Mouse (Mus musculus) heart, postnatal 0 days (tissue): ENCODE data around the gene Sem1. TPM values are rescaled to one million over a fixed set of nuclear protein-coding genes. Genes with fewer than 3 reads are reported as not detected.
A peak's percentile ranks its signal among the peaks of the same experiment; 100 is the strongest.

Source experiments
- ATAC-seq: fragments of 200-750 bp; cut with Nextera tagmentation; 2 replicates; pipeline ENCODE4 v1.8.0; 2017; ENCODE audit warnings: low read depth, moderate number of reproducible peaks, moderate library complexity; ENCODE audit not compliant: insufficient read depth
- DNase-seq: peaks from one replicate; pipeline ENCODE4 v3.0.0-alpha.2; 2016; ENCODE audit warnings: low spot score
- H3K27ac ChIP-seq: fragments of 300-500 bp; sonication (generic); 2 replicates; pipeline ENCODE4 v1.5.1; 2014; ENCODE audit warnings: low read depth, mild to moderate bottlenecking
- H3K27me3 ChIP-seq: fragments of 300-500 bp; sonication (generic); 2 replicates; pipeline ENCODE4 v1.6.1; 2014; ENCODE audit warnings: low read length, mixed read lengths; ENCODE audit not compliant: control insufficient read depth, insufficient read depth
- H3K36me3 ChIP-seq: fragments of 300-500 bp; sonication (generic); replicated peaks from 2 replicates; pipeline ENCODE4 v1.6.1; 2014; ENCODE audit warnings: low read length, mixed read lengths; ENCODE audit not compliant: control insufficient read depth, insufficient read depth
- H3K4me1 ChIP-seq: fragments of 300-500 bp; sonication (generic); 2 replicates; pipeline ENCODE4 v1.6.1; 2014; ENCODE audit warnings: antibody characterized with exemption; ENCODE audit not compliant: control insufficient read depth, insufficient read depth
- H3K4me2 ChIP-seq: fragments of 300-500 bp; sonication (generic); 2 replicates; pipeline ENCODE4 v1.6.1; 2014; ENCODE audit warnings: low read depth, mild to moderate bottlenecking, low read length, moderate library complexity
- H3K4me3 ChIP-seq: fragments of 300-500 bp; sonication (generic); 2 replicates; pipeline ENCODE4 v1.5.1; 2014; ENCODE audit warnings: low read depth, low read length
- H3K9ac ChIP-seq: fragments of 300-500 bp; sonication (generic); replicated peaks from 2 replicates; pipeline ENCODE4 v1.6.1; 2014; ENCODE audit warnings: low read depth, low read length, mixed read lengths
- H3K9me3 ChIP-seq: fragments of 300-500 bp; sonication (generic); replicated peaks from 2 replicates; pipeline ENCODE4 v1.6.1; 2016; ENCODE audit warnings: low read length; ENCODE audit not compliant: control insufficient read depth
- CTCF ChIP-seq: IDR thresholded peaks from 2 replicates; pipeline ENCODE4 v1.5.1; 2016; ENCODE audit warnings: antibody characterized with exemption, control low read depth, low read depth
- EP300 ChIP-seq: IDR thresholded peaks from 2 replicates; pipeline ENCODE4 v1.6.1; 2016; ENCODE audit warnings: antibody characterized with exemption, low read depth
- WGBS: fragments of 180-500 bp; shearing (Covaris S2); extraction: QIAGEN DNeasy Blood & Tissue Kit; methylation state at CpG from one replicate; pipeline ENCODE4 v1.1.7; 2014; 5-methylcytosine and 5-hydroxymethylcytosine counted together
- polyA plus RNA-seq: library from polyadenylated mRNA; unstranded; fragments of >200 nt; fragmentation: Nextera tagmentation; extraction: Ambion mirVana; gene quantifications from 2 replicates; pipeline ENCODE4 v1.2.1, GENCODE M21; 2015
- total RNA-seq: library from RNA; depleted of rRNA; stranded (reverse); fragments of >200 nt; gene quantifications from 2 replicates; pipeline ENCODE4 v1.2.3, GENCODE M21; 2014; ENCODE audit warnings: low replicate concordance

Sem1 gene
- total and polyA plus RNA-seq, 2 experiments from 2014 or later = 84.3 to 272 TPM

DNA sequence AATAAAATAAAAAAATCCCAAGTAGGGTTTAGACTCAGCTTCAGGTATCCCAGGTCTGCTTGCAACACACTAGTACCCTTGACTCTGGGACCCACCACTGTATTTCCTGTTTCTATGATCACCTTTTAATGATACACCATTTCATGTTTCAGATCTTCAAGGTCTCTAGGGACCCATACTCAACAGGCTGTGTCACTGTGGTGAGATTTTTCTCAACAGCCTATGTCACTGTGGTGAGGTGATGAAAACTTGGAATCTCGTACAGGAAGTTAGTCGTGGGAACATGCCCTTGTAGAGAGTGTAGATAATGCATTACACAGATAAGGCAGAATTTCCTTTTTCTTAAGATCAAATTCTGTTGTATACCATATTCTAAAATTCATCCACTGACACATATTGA, 3.4 kb upstream of the Sem1 start:
- Histone ChIP-seq H3K4me3 (no peak overlapping the region), H3K9ac (no peak overlapping the region), H3K4me2 (no peak overlapping the region), H3K27ac (no peak overlapping the region), H3K36me3 (no peaks in the 10 kb centered on the region), H3K4me1 (peaks cover 11% of the 10 kb centered on the region), H3K9me3 (no peaks in the 10 kb centered on the region), H3K27me3 (no peaks in the 10 kb centered on the region)
- ATAC-seq = no peak
- DNase-seq = no peak
- WGBS = 24% methylated on average over 2 of the region's 2 CpGs
- TF ChIP-seq CTCF (no peak), EP300 (no peak)

DNA sequence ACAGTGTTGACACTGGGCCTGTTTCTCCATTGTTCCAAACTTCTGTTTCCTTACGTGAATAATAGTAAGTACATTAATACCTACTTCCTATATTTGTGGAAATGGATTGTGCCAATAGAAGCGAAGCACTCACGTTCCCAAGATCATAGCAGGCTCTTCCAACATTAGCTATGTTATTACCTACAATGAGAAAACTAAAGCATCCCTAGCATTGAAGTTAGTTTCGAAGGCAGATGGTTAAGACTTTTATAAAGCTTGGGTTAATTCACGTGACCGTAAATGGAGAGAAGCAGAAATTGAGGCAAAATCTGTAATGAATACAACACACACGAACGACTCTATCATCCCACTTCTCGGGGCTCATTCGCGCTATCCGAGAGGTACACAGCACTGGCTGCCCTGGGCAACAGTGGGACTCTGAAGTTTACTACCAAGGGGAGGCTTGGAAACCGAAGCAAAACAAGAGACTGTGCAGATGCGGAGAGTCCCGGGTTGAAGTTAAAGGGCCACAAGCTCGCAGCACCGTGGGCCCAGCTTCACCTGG, 650 bp downstream of the Sem1 start:
- no peak for TF ChIP-seq CTCF
- no peak for TF ChIP-seq EP300
- 2% methylated on average over 17 of the region's 17 CpGs for WGBS
- DNase-seq (peak; percentile 21), ATAC-seq (peak; percentile 71)
- peaks cover 18% of the 10 kb centered on the region for H3K4me1 ChIP-seq
- H3K4me2 ChIP-seq = peak overlapping the region; percentile 83
- peak overlapping the region; percentile 100 for H3K9ac ChIP-seq
- peak overlapping the region; percentile 100 for H3K4me3 ChIP-seq
- H3K27me3 ChIP-seq = no peaks in the 10 kb centered on the region
- H3K9me3 ChIP-seq = no peaks in the 10 kb centered on the region
- peak overlapping the region; percentile 98 for H3K27ac ChIP-seq
- H3K36me3 ChIP-seq = no peaks in the 10 kb centered on the region

DNA sequence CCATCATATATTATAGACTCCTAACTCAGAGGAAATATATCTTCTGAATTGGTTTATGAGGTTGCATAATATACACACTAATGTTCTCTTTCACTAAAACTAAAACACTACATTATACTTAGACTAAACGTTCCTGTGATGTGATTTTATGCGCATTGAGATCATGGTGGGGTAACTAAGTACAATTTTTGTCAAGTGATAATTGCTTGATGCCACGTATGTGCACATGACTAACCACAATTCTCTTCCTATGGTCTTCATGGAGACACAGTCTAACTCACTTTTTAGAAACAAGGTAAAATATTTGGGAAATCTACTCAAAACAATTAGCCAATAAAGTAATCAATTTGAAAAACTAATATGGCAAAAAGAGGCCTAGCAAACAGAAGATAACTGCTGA, 1.2 kb downstream of the Sem1 start:
- 41% methylated on average over 3 of the region's 3 CpGs for WGBS
- no peaks in the 10 kb centered on the region for H3K27me3 ChIP-seq
- H3K4me1 ChIP-seq = peaks cover 22% of the 10 kb centered on the region
- H3K9me3 ChIP-seq = no peaks in the 10 kb centered on the region
- peak overlapping the region; percentile 83 for H3K4me2 ChIP-seq
- H3K36me3 ChIP-seq = no peaks in the 10 kb centered on the region
- H3K9ac ChIP-seq = peak overlapping the region; percentile 100
- H3K27ac ChIP-seq = peak overlapping the region; percentile 98
- peak overlapping the region; percentile 100 for H3K4me3 ChIP-seq
- ATAC-seq = no peak
- no peak for TF ChIP-seq CTCF
- no peak for TF ChIP-seq EP300
- DNase-seq = no peak

DNA sequence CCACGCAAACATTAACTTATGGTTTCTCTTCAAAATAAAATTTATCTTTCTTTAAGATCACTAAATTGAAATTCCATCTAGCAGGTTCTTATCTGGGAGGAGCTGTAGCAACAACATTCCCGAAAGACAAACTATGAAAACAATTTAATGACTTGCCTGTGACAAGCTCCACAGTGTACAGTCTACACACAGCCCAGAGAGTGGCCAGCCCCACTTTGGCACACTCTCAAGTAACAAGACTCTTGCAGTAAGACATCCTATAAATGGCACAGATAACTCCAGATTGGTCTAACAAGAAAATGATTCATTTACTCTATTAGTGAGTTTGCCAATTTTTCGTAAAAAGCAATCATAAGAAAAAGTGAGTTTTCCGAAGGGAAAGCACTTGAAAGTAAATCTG, 2.7 kb downstream of the Sem1 start:
- ATAC-seq (no peak), DNase-seq (peak; percentile 18)
- no peaks in the 10 kb centered on the region for H3K36me3 ChIP-seq
- TF ChIP-seq EP300 = no peak
- TF ChIP-seq CTCF = no peak
- 0 out of 2 replicates have a peak overlapping the region, but pooled peaks have one; percentile 18 for H3K4me2 ChIP-seq
- H3K4me1 ChIP-seq = peaks cover 27% of the 10 kb centered on the region
- no peaks in the 10 kb centered on the region for H3K9me3 ChIP-seq
- H3K9ac ChIP-seq = no peak overlapping the region
- no peaks in the 10 kb centered on the region for H3K27me3 ChIP-seq
- H3K27ac ChIP-seq = no peak overlapping the region
- no peak overlapping the region for H3K4me3 ChIP-seq
- 61% methylated on average over 4 of the region's 4 CpGs for WGBS

DNA sequence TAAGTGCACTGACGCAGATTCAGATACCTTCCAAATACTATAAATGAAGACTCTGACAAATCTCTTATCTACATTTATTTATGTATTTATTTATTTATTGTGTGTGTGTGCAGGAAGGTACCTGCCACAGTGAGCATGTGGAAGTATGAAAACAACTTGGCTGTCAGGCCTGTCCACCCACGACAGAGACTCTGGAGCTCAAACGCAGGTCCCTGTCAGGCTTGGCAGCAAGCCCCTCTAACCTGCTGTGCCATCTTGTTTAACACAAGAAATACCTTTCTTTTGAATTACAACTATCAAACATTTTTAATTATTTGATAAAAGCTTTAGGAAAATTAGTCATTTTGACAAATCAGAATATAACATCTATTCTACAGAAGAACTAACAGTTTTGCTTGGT, 10.0 kb downstream of the Sem1 start:
- no peaks in the 10 kb centered on the region for H3K36me3 ChIP-seq
- H3K27ac ChIP-seq = no peak overlapping the region
- H3K4me2 ChIP-seq = no peak overlapping the region
- H3K4me1 ChIP-seq = peaks cover 22% of the 10 kb centered on the region
- no peak for DNase-seq
- H3K9me3 ChIP-seq = no peaks in the 10 kb centered on the region
- H3K4me3 ChIP-seq = no peak overlapping the region
- TF ChIP-seq CTCF (no peak), EP300 (no peak)
- no peaks in the 10 kb centered on the region for H3K27me3 ChIP-seq
- no peak for ATAC-seq
- WGBS = 55% methylated on average over 3 of the region's 3 CpGs
- H3K9ac ChIP-seq = no peak overlapping the region

DNA sequence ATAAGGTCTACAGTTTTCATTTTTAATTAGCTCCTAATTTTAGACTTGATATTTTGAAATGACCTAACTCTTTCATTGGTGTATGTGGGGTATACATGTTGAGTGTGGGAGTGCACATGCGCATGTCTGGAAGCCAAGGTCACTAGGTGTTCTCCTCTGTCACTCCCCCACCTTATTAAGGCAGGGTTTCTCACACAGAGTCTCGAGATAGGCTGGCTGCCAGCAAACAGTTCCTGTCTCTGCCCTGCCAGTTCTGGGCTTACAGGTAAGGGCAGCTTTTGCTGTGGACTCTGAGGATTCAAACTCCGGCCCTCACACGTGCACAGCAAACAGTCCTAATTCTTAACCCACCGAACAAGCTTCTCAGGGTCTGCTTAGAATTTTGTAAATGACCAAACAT, 14.8 kb downstream of the Sem1 start:
- H3K27me3 ChIP-seq = no peaks in the 10 kb centered on the region
- no peak overlapping the region for H3K4me3 ChIP-seq
- H3K4me1 ChIP-seq = peaks cover 26% of the 10 kb centered on the region
- H3K9ac ChIP-seq = no peak overlapping the region
- TF ChIP-seq EP300 (no peak), CTCF (no peak)
- WGBS = 41% methylated on average over 5 of the region's 5 CpGs
- DNase-seq = peak; percentile 69
- H3K27ac ChIP-seq = peak overlapping the region; percentile 62
- no peaks in the 10 kb centered on the region for H3K36me3 ChIP-seq
- no peak overlapping the region for H3K4me2 ChIP-seq
- H3K9me3 ChIP-seq = no peaks in the 10 kb centered on the region
- peak; percentile 76 for ATAC-seq
